Mouse (Mus musculus) liver, postnatal 0 days (tissue): ENCODE measurements around the gene Hoxd11. TPM values are rescaled to one million over a fixed set of nuclear protein-coding genes. Genes with fewer than 3 reads are reported as not detected.
A peak's percentile ranks its signal among the peaks of the same experiment; 100 is the strongest.

Experiments used
- ATAC-seq: fragments of 200-750 bp; cut with Nextera tagmentation; 2 replicates; pipeline ENCODE4 v1.8.0; 2017; ENCODE audit warnings: mild to moderate bottlenecking, moderate library complexity
- DNase-seq: peaks from one replicate; pipeline ENCODE4 v3.0.0-alpha.2; 2016
- H3K27ac ChIP-seq: fragments of 300-500 bp; sonication (generic); 2 replicates; pipeline ENCODE4 v1.5.1; 2014; ENCODE audit warnings: antibody characterized with exemption, moderate library complexity, mild to moderate bottlenecking, low read depth
- H3K27me3 ChIP-seq: fragments of 300-500 bp; sonication (generic); 2 replicates; pipeline ENCODE4 v1.6.1; 2014; ENCODE audit warnings: low read length, control low read depth, mixed read lengths; ENCODE audit not compliant: insufficient read depth
- H3K36me3 ChIP-seq: fragments of 300-500 bp; sonication (generic); replicated peaks from 2 replicates; pipeline ENCODE4 v1.6.1; 2014; ENCODE audit warnings: mild to moderate bottlenecking, control low read depth, low read length, moderate library complexity, mixed read lengths; ENCODE audit not compliant: insufficient read depth
- H3K4me1 ChIP-seq: fragments of 300-500 bp; sonication (generic); 2 replicates; pipeline ENCODE4 v1.6.1; 2014; ENCODE audit warnings: antibody characterized with exemption, mild to moderate bottlenecking, control low read depth; ENCODE audit not compliant: insufficient read depth
- H3K4me2 ChIP-seq: fragments of 300-500 bp; sonication (generic); 2 replicates; pipeline ENCODE4 v1.6.1; 2014; ENCODE audit warnings: low read depth, mild to moderate bottlenecking, low read length, moderate library complexity, mixed read lengths
- H3K4me3 ChIP-seq: fragments of 300-500 bp; sonication (generic); 2 replicates; pipeline ENCODE4 v1.5.1; 2014; ENCODE audit warnings: low read depth, low read length
- H3K9ac ChIP-seq: fragments of 300-500 bp; sonication (generic); replicated peaks from 2 replicates; pipeline ENCODE4 v1.6.1; 2014; ENCODE audit warnings: mild to moderate bottlenecking, moderate library complexity
- H3K9me3 ChIP-seq: fragments of 300-500 bp; sonication (generic); 2 replicates; pipeline ENCODE4 v1.6.1; 2016; ENCODE audit warnings: mild to moderate bottlenecking, control low read depth, low read length, mixed read lengths
- CTCF ChIP-seq: sonication (generic); IDR thresholded peaks from 2 replicates; pipeline ENCODE4 v1.5.1; 2016; ENCODE audit warnings: antibody characterized with exemption, low read depth
- EP300 ChIP-seq: IDR thresholded peaks from 2 replicates; pipeline ENCODE4 v1.6.1; 2016; ENCODE audit warnings: antibody characterized with exemption, low read depth, mild to moderate bottlenecking
- WGBS: fragments of 180-500 bp; shearing (Covaris S2); extraction: QIAGEN DNeasy Blood & Tissue Kit; methylation state at CpG from one replicate; pipeline ENCODE4 v1.1.7; 2014; ENCODE audit not compliant: insufficient replicate concordance; 5-methylcytosine and 5-hydroxymethylcytosine counted together
- polyA plus RNA-seq: library from polyadenylated mRNA; unstranded; fragments of >200 nt; fragmentation: Nextera tagmentation; extraction: Ambion mirVana; gene quantifications from 2 replicates; pipeline ENCODE4 v1.2.1, GENCODE M21; 2015

The Hoxd11 gene
- polyA plus RNA-seq, 1 experiment from 2014 or later, result not detected

DNA sequence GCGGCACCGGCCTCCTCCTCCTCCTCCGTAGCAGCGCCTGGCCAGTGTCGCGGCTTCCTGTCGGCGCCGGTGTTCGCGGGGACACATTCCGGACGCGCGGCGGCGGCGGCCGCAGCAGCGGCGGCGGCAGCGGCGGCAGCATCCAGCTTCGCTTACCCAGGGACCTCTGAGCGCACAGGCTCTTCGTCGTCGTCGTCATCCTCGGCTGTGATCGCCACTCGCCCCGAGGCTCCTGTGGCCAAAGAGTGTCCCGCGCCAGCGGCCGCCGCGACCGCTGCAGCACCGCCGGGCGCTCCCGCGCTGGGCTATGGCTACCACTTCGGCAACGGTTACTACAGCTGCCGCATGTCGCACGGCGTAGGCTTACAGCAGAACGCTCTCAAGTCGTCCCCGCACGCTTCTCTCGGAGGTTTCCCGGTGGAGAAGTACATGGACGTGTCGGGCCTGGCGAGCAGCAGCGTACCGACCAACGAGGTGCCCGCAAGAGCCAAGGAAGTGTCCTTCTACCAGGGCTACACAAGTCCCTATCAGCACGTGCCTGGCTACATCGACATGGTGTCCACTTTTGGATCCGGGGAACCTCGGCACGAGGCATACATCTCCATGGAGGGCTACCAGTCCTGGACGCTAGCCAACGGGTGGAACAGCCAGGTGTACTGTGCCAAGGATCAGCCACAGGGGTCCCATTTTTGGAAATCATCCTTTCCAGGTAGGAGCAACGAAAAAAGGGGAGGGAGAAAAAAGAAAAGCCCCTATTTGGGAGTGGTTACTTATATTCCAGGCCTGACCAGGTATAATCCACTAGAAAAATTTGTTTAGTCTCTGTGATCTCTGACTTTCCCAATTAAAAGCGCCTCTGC is 10.8 kb upstream of the Hoxd11 start:
- Histone ChIP-seq H3K9ac (no peak overlapping the region), H3K4me3 (peak overlapping the region; percentile 40), H3K27me3 (peaks cover 97% of the 10 kb centered on the region), H3K27ac (no peak overlapping the region), H3K4me2 (peak overlapping the region; percentile 64), H3K4me1 (peaks cover 7% of the 10 kb centered on the region), H3K36me3 (no peaks in the 10 kb centered on the region), H3K9me3 (no peaks in the 10 kb centered on the region)
- TF ChIP-seq CTCF, result no peak
- TF ChIP-seq EP300, result no peak
- ATAC-seq (no peak), DNase-seq (no peak)
- 1% methylated on average over 49 of the region's 74 CpGs for WGBS

DNA sequence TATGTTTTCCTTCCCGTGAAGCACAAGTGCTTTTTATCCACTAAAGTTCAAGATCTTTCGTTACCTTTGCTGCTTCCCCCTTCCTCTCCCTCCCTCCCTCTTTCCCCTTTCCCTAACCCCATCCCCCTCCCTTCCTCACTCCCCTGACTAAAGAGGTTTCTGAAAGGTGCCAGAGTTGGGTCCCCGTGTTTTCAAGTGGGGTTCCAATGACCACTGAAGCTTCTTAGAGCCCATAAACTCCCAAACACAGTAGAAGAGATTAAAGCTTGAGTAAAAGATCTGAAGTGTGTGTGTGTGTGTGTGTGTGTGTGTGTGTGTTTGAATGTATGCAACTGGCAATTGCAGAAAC is 10.2 kb upstream of the Hoxd11 start:
- no peak for ATAC-seq
- no peak overlapping the region for H3K4me3 ChIP-seq
- DNase-seq, result no peak
- H3K36me3 ChIP-seq, result no peaks in the 10 kb centered on the region
- no peak overlapping the region for H3K4me2 ChIP-seq
- H3K9me3 ChIP-seq, result no peaks in the 10 kb centered on the region
- WGBS, result 3% methylated on average over 3 of the region's 3 CpGs
- no peak overlapping the region for H3K9ac ChIP-seq
- TF ChIP-seq CTCF, result no peak
- TF ChIP-seq EP300, result no peak
- H3K27me3 ChIP-seq, result peaks cover 97% of the 10 kb centered on the region
- H3K4me1 ChIP-seq, result peaks cover 7% of the 10 kb centered on the region
- no peak overlapping the region for H3K27ac ChIP-seq

DNA sequence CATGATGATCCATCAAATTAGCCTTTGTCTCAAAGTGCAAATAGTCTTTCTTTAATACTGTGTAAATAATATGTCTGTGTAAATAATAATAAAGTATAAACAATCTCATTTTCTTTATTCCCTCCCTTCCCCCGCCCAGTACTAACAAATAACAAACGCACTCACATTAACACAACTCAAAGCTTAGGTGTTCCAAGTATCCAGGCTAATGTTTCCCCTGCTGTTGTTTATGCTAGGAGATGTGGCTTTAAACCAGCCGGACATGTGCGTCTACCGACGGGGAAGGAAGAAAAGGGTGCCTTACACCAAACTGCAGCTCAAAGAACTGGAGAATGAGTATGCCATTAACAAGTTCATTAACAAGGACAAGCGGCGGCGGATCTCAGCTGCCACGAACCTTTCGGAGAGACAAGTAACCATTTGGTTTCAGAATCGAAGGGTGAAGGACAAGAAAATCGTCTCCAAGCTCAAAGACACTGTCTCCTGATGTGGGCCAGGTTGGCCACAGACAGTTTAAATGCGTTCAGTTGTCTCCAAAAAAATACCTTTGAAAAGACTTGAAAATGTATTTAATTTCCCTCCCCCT is 9.6 kb upstream of the Hoxd11 start:
- no peak for TF ChIP-seq CTCF
- Histone ChIP-seq H3K27me3 (peaks cover 97% of the 10 kb centered on the region), H3K9ac (no peak overlapping the region), H3K4me3 (no peak overlapping the region), H3K9me3 (no peaks in the 10 kb centered on the region), H3K4me2 (no peak overlapping the region), H3K36me3 (no peaks in the 10 kb centered on the region), H3K27ac (no peak overlapping the region), H3K4me1 (peaks cover 7% of the 10 kb centered on the region)
- no peak for ATAC-seq
- 2% methylated on average over 14 of the region's 14 CpGs for WGBS
- DNase-seq, result no peak

DNA sequence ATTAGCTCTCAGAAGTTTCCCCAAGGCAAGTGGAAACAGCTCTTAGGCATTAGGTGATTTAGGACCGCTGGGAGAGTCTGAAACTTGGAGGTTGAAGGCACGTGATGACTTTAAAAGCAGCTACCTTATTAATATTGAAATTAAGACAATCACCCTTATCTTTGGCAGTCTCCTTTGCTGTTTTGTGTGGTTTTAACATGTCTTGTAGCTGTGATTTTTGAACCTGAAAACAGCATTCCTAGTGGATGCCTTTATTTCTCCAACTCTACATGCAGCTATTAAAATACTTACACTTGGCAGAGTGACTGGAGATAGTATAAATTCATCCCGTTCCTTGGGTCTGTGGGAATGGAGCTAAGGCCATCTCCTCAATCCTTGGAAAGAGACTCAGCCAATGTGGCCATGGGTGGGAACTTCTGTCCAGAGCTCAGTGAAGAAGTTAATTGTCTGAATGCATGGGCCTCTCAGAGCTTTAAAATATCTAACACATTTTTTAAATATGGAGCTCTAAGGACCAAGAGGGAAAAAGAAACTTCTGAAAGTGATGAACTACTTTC is 8.6 kb upstream of the Hoxd11 start:
- no peak for TF ChIP-seq EP300
- TF ChIP-seq CTCF, result no peak
- 6% methylated on average over 3 of the region's 3 CpGs for WGBS
- H3K9me3 ChIP-seq, result no peaks in the 10 kb centered on the region
- H3K36me3 ChIP-seq, result no peaks in the 10 kb centered on the region
- no peak overlapping the region for H3K27ac ChIP-seq
- ATAC-seq (no peak), DNase-seq (no peak)
- H3K4me1 ChIP-seq, result peaks cover 7% of the 10 kb centered on the region
- H3K4me2 ChIP-seq, result no peak overlapping the region
- H3K9ac ChIP-seq, result no peak overlapping the region
- H3K27me3 ChIP-seq, result peaks cover 98% of the 10 kb centered on the region
- H3K4me3 ChIP-seq, result no peak overlapping the region

DNA sequence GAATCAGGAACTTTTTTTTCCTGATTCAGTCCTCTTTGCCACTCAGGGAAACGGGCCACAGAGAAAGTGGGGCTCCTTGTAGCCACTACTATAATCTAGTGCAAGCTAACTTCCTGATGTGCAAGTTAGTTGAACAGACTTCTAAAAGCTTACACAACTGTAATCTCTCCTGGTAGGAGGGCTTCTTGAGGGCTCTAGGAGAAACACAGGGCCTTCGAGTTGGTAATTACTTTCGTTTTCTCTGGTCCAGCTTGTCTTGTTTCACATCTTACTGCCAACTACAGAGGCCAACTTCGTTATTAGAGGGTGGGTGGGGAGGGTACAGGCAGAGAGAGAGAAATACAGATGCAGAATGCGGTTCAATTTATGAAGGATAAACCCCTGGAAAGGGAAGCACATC is 7.5 kb upstream of the Hoxd11 start:
- Histone ChIP-seq H3K4me2 (peak overlapping the region; percentile 48; the same call in 1 of the 2 replicates), H3K9ac (no peak overlapping the region), H3K27ac (no peak overlapping the region), H3K4me1 (peaks cover 7% of the 10 kb centered on the region), H3K27me3 (peaks cover 100% of the 10 kb centered on the region), H3K9me3 (no peaks in the 10 kb centered on the region), H3K36me3 (no peaks in the 10 kb centered on the region), H3K4me3 (peak overlapping the region; percentile 42; the same call in 1 of the 2 replicates)
- DNase-seq (no peak), ATAC-seq (no peak)
- TF ChIP-seq CTCF (no peak), EP300 (no peak)
- 5% methylated on average over 5 of the region's 5 CpGs for WGBS
